Mouse (Mus musculus) MEL (cell line): ENCODE results near the gene Taar7f. TPM values are rescaled to one million over a fixed set of nuclear protein-coding genes. Genes with fewer than 3 reads are reported as not detected.

Experiments
- DNase-seq: peaks from one replicate; pipeline ENCODE4 v3.0.0; 2011; ENCODE audit warnings: low read depth, low spot score
- H3K27ac ChIP-seq: 2 replicates; pipeline ENCODE4 v1.5.1; 2012; ENCODE audit warnings: low read depth, mild to moderate bottlenecking, control low read depth, low read length, moderate library complexity; ENCODE audit not compliant: control insufficient read depth
- H3K27me3 ChIP-seq, 2 experiments: fragments of 150-350 bp in 1 of 2; sonication (generic) in 1 of 2; 2 replicates each; pipeline ENCODE4 v1.6.1; 2012; ENCODE audit warnings: low read length in 2 of 2, mild to moderate bottlenecking in 2 of 2, improper control_type of control experiment in 1 of 2, moderate library complexity in 1 of 2; ENCODE audit not compliant: insufficient read depth in 2 of 2, control insufficient read depth in 1 of 2
- H3K36me3 ChIP-seq, 2 experiments: 2 replicates each; pipeline ENCODE4 v1.6.1; 2012 to 2014; ENCODE audit warnings: low read length in 2 of 2, improper control_type of control experiment in 1 of 2, inconsistent platforms in 1 of 2, mild to moderate bottlenecking in 1 of 2; ENCODE audit not compliant: insufficient read depth in 2 of 2, control insufficient read depth in 1 of 2
- H3K4me1 ChIP-seq, 2 experiments: fragments of 150-350 bp in 1 of 2; sonication (generic) in 1 of 2; 2 replicates each; pipeline ENCODE4 v1.6.1; 2012; ENCODE audit warnings: low read length in 2 of 2, improper control_type of control experiment in 1 of 2, mild to moderate bottlenecking in 1 of 2; ENCODE audit not compliant: insufficient read depth in 2 of 2, control insufficient read depth in 1 of 2
- H3K4me3 ChIP-seq, 2 experiments: fragments of 150-350 bp in 1 of 2; sonication (generic) in 1 of 2; 2 replicates each; pipeline ENCODE4 v1.5.1; 2012; ENCODE audit warnings: low read depth in 2 of 2, low read length in 2 of 2, mild to moderate bottlenecking in 2 of 2, moderate library complexity in 2 of 2, control low read depth in 1 of 2, improper control_type of control experiment in 1 of 2; ENCODE audit not compliant: control insufficient read depth in 1 of 2, insufficient read depth in 1 of 2
- H3K79me2 ChIP-seq: 2 replicates; pipeline ENCODE4 v1.6.1; 2012; ENCODE audit warnings: mild to moderate bottlenecking, low read length, moderate library complexity; ENCODE audit not compliant: control insufficient read depth, poor library complexity, insufficient read depth
- H3K9ac ChIP-seq: 2 replicates; pipeline ENCODE4 v1.6.1; 2012; ENCODE audit warnings: low read depth, mild to moderate bottlenecking, control low read depth, low read length, moderate library complexity; ENCODE audit not compliant: control insufficient read depth, poor library complexity, severe bottlenecking
- H3K9me3 ChIP-seq: fragments of 150-350 bp; sonication (generic); replicated peaks from 2 replicates; pipeline ENCODE4 v1.6.1; 2012; ENCODE audit warnings: mild to moderate bottlenecking, low read length, improper control_type of control experiment, moderate library complexity; ENCODE audit not compliant: insufficient read depth
- CHD1 ChIP-seq: IDR thresholded peaks from 2 replicates; pipeline ENCODE4 v1.6.1; 2012; ENCODE audit warnings: low read depth, mild to moderate bottlenecking, inconsistent platforms, low read length, improper control_type of control experiment
- CTCF ChIP-seq, 3 experiments: IDR thresholded peaks in 2 of 3; conservative IDR thresholded peaks in 1 of 3; 2 replicates each; pipeline ENCODE4 v1.5.1; 2011 to 2012; ENCODE audit warnings: low read length in 3 of 3, low read depth in 2 of 3, mild to moderate bottlenecking in 2 of 3, improper control_type of control experiment in 1 of 3, inconsistent platforms in 1 of 3, mixed read lengths in 1 of 3, moderate library complexity in 1 of 3; ENCODE audit not compliant: control insufficient read depth in 1 of 3, insufficient read depth in 1 of 3, poor library complexity in 1 of 3, severe bottlenecking in 1 of 3
- E2F4 ChIP-seq: IDR thresholded peaks from 2 replicates; pipeline ENCODE4 v1.6.1; 2011; ENCODE audit warnings: low read depth, low read length, improper control_type of control experiment, borderline replicate concordance
- ETS1 ChIP-seq: IDR thresholded peaks from 2 replicates; pipeline ENCODE4 v1.6.1; 2012; ENCODE audit warnings: low read depth, mild to moderate bottlenecking, inconsistent platforms, low read length, improper control_type of control experiment, moderate library complexity
- HCFC1 ChIP-seq: IDR thresholded peaks from 2 replicates; pipeline ENCODE4 v1.6.1; 2012; ENCODE audit warnings: low read depth, mild to moderate bottlenecking, inconsistent platforms, low read length, improper control_type of control experiment, moderate library complexity
- KAT2A ChIP-seq: conservative IDR thresholded peaks from 2 replicates; pipeline ENCODE4 v1.6.1; 2012; ENCODE audit warnings: low read depth, low read length, improper control_type of control experiment, inconsistent platforms
- MAX ChIP-seq: IDR thresholded peaks from 2 replicates; pipeline ENCODE4 v1.6.1; 2011; ENCODE audit warnings: low read length, improper control_type of control experiment
- MXI1 ChIP-seq: IDR thresholded peaks from 2 replicates; pipeline ENCODE4 v1.6.1; 2011; ENCODE audit warnings: mild to moderate bottlenecking, low read depth, low read length, improper control_type of control experiment
- MYC ChIP-seq: IDR thresholded peaks from 2 replicates; pipeline ENCODE4 v1.6.1; 2011; ENCODE audit warnings: low read depth, mild to moderate bottlenecking, low read length, improper control_type of control experiment, moderate library complexity
- NELFE ChIP-seq: IDR thresholded peaks from 2 replicates; pipeline ENCODE4 v1.6.1; 2011; ENCODE audit warnings: low read depth, low read length, improper control_type of control experiment
- NRF1 ChIP-seq: IDR thresholded peaks from 2 replicates; pipeline ENCODE4 v1.6.1; 2014; ENCODE audit warnings: low read depth, mild to moderate bottlenecking, inconsistent platforms, low read length, improper control_type of control experiment, moderate library complexity; ENCODE audit not compliant: poor library complexity, insufficient read depth, severe bottlenecking
- POLR2AphosphoS5 ChIP-seq: IDR thresholded peaks from 2 replicates; pipeline ENCODE4 v1.6.1; 2012; ENCODE audit warnings: low read depth, borderline replicate concordance, mild to moderate bottlenecking, inconsistent platforms, low read length, moderate library complexity, mixed read lengths
- RAD21 ChIP-seq: IDR thresholded peaks from 2 replicates; pipeline ENCODE4 v1.6.1; 2011; ENCODE audit warnings: mild to moderate bottlenecking, low read depth, low read length, improper control_type of control experiment
- RCOR1 ChIP-seq: IDR thresholded peaks from 2 replicates; pipeline ENCODE4 v1.6.1; 2012; ENCODE audit warnings: low read depth, mild to moderate bottlenecking, inconsistent platforms, low read length, improper control_type of control experiment
- SIN3A ChIP-seq: IDR thresholded peaks from 2 replicates; pipeline ENCODE4 v1.6.1; 2012; ENCODE audit warnings: low read length, improper control_type of control experiment, inconsistent platforms
- SMC3 ChIP-seq: IDR thresholded peaks from 2 replicates; pipeline ENCODE4 v1.6.1; 2011; ENCODE audit warnings: low read depth, low read length, improper control_type of control experiment
- TBP ChIP-seq: IDR thresholded peaks from 2 replicates; pipeline ENCODE4 v1.8.0; 2011; ENCODE audit warnings: low read depth, low read length, improper control_type of control experiment
- TCF12 ChIP-seq: IDR thresholded peaks from 2 replicates; pipeline ENCODE4 v1.6.1; 2014; ENCODE audit warnings: low read depth, mild to moderate bottlenecking, inconsistent platforms, low read length, improper control_type of control experiment, moderate library complexity
- UBTF ChIP-seq: IDR thresholded peaks from 2 replicates; pipeline ENCODE4 v1.6.1; 2012; ENCODE audit warnings: low read depth, mild to moderate bottlenecking, inconsistent platforms, low read length, improper control_type of control experiment, moderate library complexity, borderline replicate concordance; ENCODE audit not compliant: insufficient read depth
- USF1 ChIP-seq: IDR thresholded peaks from 2 replicates; pipeline ENCODE4 v1.6.1; 2014; ENCODE audit warnings: low read depth, mild to moderate bottlenecking, inconsistent platforms, low read length, improper control_type of control experiment, moderate library complexity
- ZNF384 ChIP-seq: IDR thresholded peaks from 2 replicates; pipeline ENCODE4 v1.6.1; 2012; ENCODE audit warnings: low read depth, mild to moderate bottlenecking, inconsistent platforms, low read length, improper control_type of control experiment
- polyA plus RNA-seq, 2 experiments: library from polyadenylated mRNA; stranded (reverse) in 1 of 2; unstranded in 1 of 2; fragments of >175 nt in 1 of 2; fragments of >200 nt in 1 of 2; gene quantifications; 2 replicates each; pipeline versions ENCODE4 v1.2.1 to v1.2.4; 2012; ENCODE audit warnings: low replicate concordance in 2 of 2, low read depth in 1 of 2; ENCODE audit not compliant: insufficient read length in 2 of 2, insufficient read depth in 1 of 2, missing spikeins in 1 of 2
- total RNA-seq: library from RNA; depleted of rRNA; stranded (reverse); fragments of 300-350 nt; gene quantifications from 2 replicates; pipeline ENCODE4 v1.2.3, GENCODE M21; 2012; rRNA removed

The Taar7f gene
- total RNA-seq (not detected in 2 replicates), polyA plus RNA-seq (not detected)

DNA sequence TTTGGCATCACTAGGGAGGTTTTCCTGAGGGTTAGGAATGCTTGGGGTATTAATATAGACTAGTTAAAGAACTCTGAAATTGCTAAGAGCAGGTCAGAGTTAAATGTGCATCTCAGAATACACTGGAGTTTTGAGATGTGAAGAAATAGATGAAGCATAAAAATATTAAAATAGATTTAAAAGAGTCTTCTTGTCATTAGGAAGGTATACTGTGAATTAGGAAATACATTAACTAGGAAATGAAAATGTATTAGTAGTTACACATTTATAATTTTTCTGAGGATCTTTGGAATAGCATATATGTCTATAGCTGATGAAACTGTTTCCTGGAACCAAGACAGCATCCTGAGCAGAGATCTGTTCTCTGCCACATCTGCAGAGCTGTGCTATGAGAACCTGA is at the start of gene Taar7f:
TSS of gene Taar7f (plus strand) at position 301 of the 400 bp plus-strand sequence.
- H3K79me2 ChIP-seq, result no peaks in the 10 kb centered on the region
- peaks cover 0 to 3% of the 10 kb centered on the region in 2 experiments; a peak in 1 of 4 replicates for H3K27me3 ChIP-seq
- no peak within 1 kb of the TSS for H3K9ac ChIP-seq
- no peaks in the 10 kb centered on the region for H3K36me3 ChIP-seq
- H3K27ac ChIP-seq, result no peak within 1 kb of the TSS
- H3K4me1 ChIP-seq, result no peaks in the 10 kb centered on the region
- H3K4me3 ChIP-seq, result no peak within 1 kb of the TSS
- no peaks in the 10 kb centered on the region for H3K9me3 ChIP-seq
- no peak for DNase-seq
- TF ChIP-seq NRF1 (no peak), E2F4 (no peak), CHD1 (no peak), MYC (no peak), HCFC1 (no peak), TBP (no peak), RAD21 (no peak)
- TF ChIP-seq, all 39 proteins: peak for 0

DNA sequence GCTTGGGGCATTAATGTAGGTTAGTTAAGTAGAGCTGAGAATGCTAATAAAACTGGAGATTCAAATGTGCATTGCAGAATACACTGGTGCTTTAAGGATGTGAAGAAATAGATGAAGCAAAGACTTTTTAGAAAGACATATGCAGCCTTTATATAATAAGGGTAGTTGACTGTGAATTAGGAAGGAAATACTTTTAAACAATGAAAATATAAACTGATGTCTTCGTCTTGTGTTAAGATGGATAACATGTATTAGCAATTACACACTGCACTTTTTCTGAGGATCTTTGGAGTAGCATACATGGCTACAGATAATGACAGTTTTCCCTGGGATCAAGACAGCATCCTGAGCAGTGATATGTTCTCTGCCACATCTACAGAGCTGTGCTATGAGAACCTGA is 49.7 kb upstream of the Taar7f start, which contains the start of gene Taar7b:
TSS of gene Taar7b (plus strand) at position 301 of the 400 bp plus-strand sequence.
- no peaks in the 10 kb centered on the region for H3K9me3 ChIP-seq

DNA sequence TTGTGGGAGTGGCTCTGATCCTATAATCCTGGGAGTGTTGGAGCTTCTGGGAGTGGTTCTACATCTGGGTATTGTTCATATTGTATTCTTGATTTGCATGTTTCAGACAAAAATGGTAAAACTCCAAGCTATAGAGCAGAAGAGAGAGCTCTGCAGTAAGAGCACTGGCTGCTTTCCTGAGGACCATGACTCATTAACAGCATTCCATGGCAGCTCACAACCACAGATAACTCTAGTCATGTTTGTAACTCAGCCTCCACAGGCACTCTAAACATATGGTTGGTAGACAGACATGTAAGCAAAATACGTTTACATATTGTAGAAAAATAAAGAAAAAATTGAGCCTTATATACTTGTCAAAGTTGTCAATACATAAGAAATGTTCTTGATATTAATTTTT is 42.9 kb upstream of the Taar7f start:
- Histone ChIP-seq H3K4me3 (no peak overlapping the region), H3K4me1 (no peaks in the 10 kb centered on the region), H3K27ac (no peak overlapping the region), H3K27me3 (no peaks in the 10 kb centered on the region; a peak in 1 of 4 replicates), H3K36me3 (no peaks in the 10 kb centered on the region), H3K79me2 (no peaks in the 10 kb centered on the region), H3K9ac (no peak overlapping the region), H3K9me3 (no peaks in the 10 kb centered on the region)
- no peak for DNase-seq
- TF ChIP-seq TCF12 (no peak), USF1 (no peak), MXI1 (no peak), ZNF384 (no peak), CTCF (IDR thresholded peaks at IDR 0.05 in 2 of 3, conservative IDR thresholded peaks at IDR 0.05 in 1 of 3; ENCODE audit: control insufficient read depth in 1 of 3, insufficient read depth in 1 of 3, low read depth in 2 of 3, low read length in 3 of 3, poor library complexity in 1 of 3, severe bottlenecking in 1 of 3) (no peak), MAX (no peak), UBTF (no peak), TBP (no peak), POLR2AphosphoS5 (no peak), SMC3 (no peak), RCOR1 (no peak), CHD1 (no peak), ETS1 (no peak), NELFE (no peak), MYC (no peak), SIN3A (no peak), KAT2A (no peak)

More for the DNA sequence above, 49.7 kb upstream of the Taar7f start, which contains the start of gene Taar7b:
- Histone ChIP-seq H3K9ac (no peak within 1 kb of the TSS), H3K4me3 (no peak within 1 kb of the TSS), H3K36me3 (no peaks in the 10 kb centered on the region), H3K27ac (no peak within 1 kb of the TSS), H3K4me1 (no peaks in the 10 kb centered on the region), H3K79me2 (no peaks in the 10 kb centered on the region), H3K27me3 (no peaks in the 10 kb centered on the region; a peak in 1 of 4 replicates)
- DNase-seq, result no peak
- TF ChIP-seq RCOR1 (no peak), TCF12 (no peak), HCFC1 (no peak), CTCF (IDR thresholded peaks at IDR 0.05 in 2 of 3, conservative IDR thresholded peaks at IDR 0.05 in 1 of 3; ENCODE audit: control insufficient read depth in 1 of 3, insufficient read depth in 1 of 3, low read depth in 2 of 3, low read length in 3 of 3, poor library complexity in 1 of 3, severe bottlenecking in 1 of 3) (no peak), ZNF384 (no peak)
